Mouse (Mus musculus): ENCODE data around the gene Bcl2. TPM values are rescaled to one million over a fixed set of nuclear protein-coding genes. Genes with fewer than 3 reads are reported as not detected.

Bcl2 gene
- total and polyA plus RNA-seq, 3 experiments = 4.5 to 13.6 (median 8.7) TPM

GRCm38 (mm10) chr1:106740735-106741134 lies 26.7 kb upstream of the Bcl2 start:
- no peak for DNase-seq (ENCODE audit: extremely low read depth)
- Histone ChIP-seq H3K27me3 (replicated peaks) (no peaks in the 10 kb centered on the region), H3K4me2 (ENCODE audit: insufficient read depth, low read depth, poor library complexity, severe bottlenecking) (no peak overlapping the region), H3K4me3 (replicated peaks in 1 of 3; ENCODE audit: low read depth in 2 of 3, low read length in 2 of 3, poor library complexity in 1 of 3) (no peak overlapping the region), H3K4me1 (ENCODE audit: control insufficient read depth in 1 of 2, insufficient read depth in 2 of 2) (no peaks in the 10 kb centered on the region), H3K36me3 (replicated peaks in 1 of 2; ENCODE audit: control insufficient read depth in 1 of 2, insufficient read depth in 1 of 2, low read length in 1 of 2) (peaks cover 20 to 82% of the 10 kb centered on the region in 2 experiments), H3K9ac (ENCODE audit: insufficient read depth, low read depth) (no peak overlapping the region), H3K27ac (ENCODE audit: insufficient read depth, low read depth) (no peak overlapping the region), H3K9me3 (replicated peaks; ENCODE audit: low read length) (no peaks in the 10 kb centered on the region), H3K79me2 (replicated peaks; ENCODE audit: control insufficient read depth, extremely low read depth, insufficient read depth, poor library complexity, severe bottlenecking) (no peaks in the 10 kb centered on the region)
- dilution Hi-C loops (cut with MboI; ENCODE audit: extremely low pct_ligation_motif_present, extremely low pct_unique_long_range_greater_than_20kb, low sequenced_read_pairs) = no loop called here
- in situ Hi-C loops (cut with MboI; ENCODE audit: low pct_ligation_motif_present, low pct_unique_long_range_greater_than_20kb, low sequenced_read_pairs) = loop anchor here (5.0 to 10.0 kb wide), 3 partner anchors 74 to 313 kb away; no protein-coding TSS in a partner anchor
- TF ChIP-seq ZC3H11A (IDR thresholded peaks at IDR 0.05; ENCODE audit: low read depth, low read length) (no peak), SIN3A (IDR thresholded peaks at IDR 0.05; ENCODE audit: low read length) (no peak), ELF1 (IDR thresholded peaks at IDR 0.05; ENCODE audit: low read depth, low read length) (no peak), PAX5 (IDR thresholded peaks at IDR 0.05; ENCODE audit: low read length) (no peak), CHD1 (IDR thresholded peaks at IDR 0.05; ENCODE audit: low read depth, low read length) (no peak), ZKSCAN1 (IDR thresholded peaks at IDR 0.05; ENCODE audit: borderline replicate concordance, low read depth, low read length) (no peak), GABPA (IDR thresholded peaks at IDR 0.05; ENCODE audit: insufficient replicate concordance, low read depth, low read length) (no peak), JUND (conservative IDR thresholded peaks at IDR 0.05; ENCODE audit: low read depth, low read length) (no peak), RAD21 (IDR thresholded peaks at IDR 0.05; ENCODE audit: low read depth, low read length) (no peak), TBP (conservative IDR thresholded peaks at IDR 0.05; ENCODE audit: low read depth, low read length) (no peak)

- Histone ChIP-seq H3K27me3 (replicated peaks) (no peaks in the 10 kb centered on the region), H3K79me2 (replicated peaks; ENCODE audit: control insufficient read depth, extremely low read depth, insufficient read depth, poor library complexity, severe bottlenecking) (no peaks in the 10 kb centered on the region), H3K4me2 (ENCODE audit: insufficient read depth, low read depth, poor library complexity, severe bottlenecking) (no peak overlapping the region), H3K9me3 (replicated peaks; ENCODE audit: low read length) (no peaks in the 10 kb centered on the region), H3K4me3 (replicated peaks in 1 of 3; ENCODE audit: low read depth in 2 of 3, low read length in 2 of 3, poor library complexity in 1 of 3) (no peak overlapping the region), H3K4me1 (ENCODE audit: control insufficient read depth in 1 of 2, insufficient read depth in 2 of 2) (no peaks in the 10 kb centered on the region), H3K27ac (ENCODE audit: insufficient read depth, low read depth) (no peak overlapping the region), H3K9ac (ENCODE audit: insufficient read depth, low read depth) (no peak overlapping the region), H3K36me3 (replicated peaks in 1 of 2; ENCODE audit: control insufficient read depth in 1 of 2, insufficient read depth in 1 of 2, low read length in 1 of 2) (peaks cover 17 to 80% of the 10 kb centered on the region in 2 experiments)
- DNase-seq (ENCODE audit: extremely low read depth) = no peak
- in situ Hi-C loops (cut with MboI; ENCODE audit: low pct_ligation_motif_present, low pct_unique_long_range_greater_than_20kb, low sequenced_read_pairs) (loop anchor here (5.0 to 10.0 kb wide), 3 partner anchors 75 to 313 kb away; no protein-coding TSS in a partner anchor), dilution Hi-C loops (cut with MboI; ENCODE audit: extremely low pct_ligation_motif_present, extremely low pct_unique_long_range_greater_than_20kb, low sequenced_read_pairs) (no loop called here)
- TF ChIP-seq MAZ (IDR thresholded peaks at IDR 0.05; ENCODE audit: low read depth, low read length) = no peak
- TF ChIP-seq TBP (conservative IDR thresholded peaks at IDR 0.05; ENCODE audit: low read depth, low read length) = no peak
- TF ChIP-seq USF1 (IDR thresholded peaks at IDR 0.05; ENCODE audit: low read depth, low read length) = no peak
Observed at GRCm38 (mm10) chr1:106739810-106740209, 25.7 kb upstream of the Bcl2 start.

GRCm38 (mm10) chr1:106738092-106738491 lies 24.0 kb upstream of the Bcl2 start:
- H3K27me3 ChIP-seq (replicated peaks) = no peaks in the 10 kb centered on the region
- H3K4me3 ChIP-seq (replicated peaks in 1 of 3; ENCODE audit: low read depth in 2 of 3, low read length in 2 of 3, poor library complexity in 1 of 3) = no peak overlapping the region
- no peaks in the 10 kb centered on the region for H3K4me1 ChIP-seq (ENCODE audit: control insufficient read depth in 1 of 2, insufficient read depth in 2 of 2)
- in situ Hi-C loops (cut with MboI; ENCODE audit: low pct_ligation_motif_present, low pct_unique_long_range_greater_than_20kb, low sequenced_read_pairs) = no loop called here
- H3K9ac ChIP-seq (ENCODE audit: insufficient read depth, low read depth) = no peak overlapping the region
- no peaks in the 10 kb centered on the region for H3K79me2 ChIP-seq (replicated peaks; ENCODE audit: control insufficient read depth, extremely low read depth, insufficient read depth, poor library complexity, severe bottlenecking)
- DNase-seq (ENCODE audit: extremely low read depth) = peak; percentile 44
- H3K4me2 ChIP-seq (ENCODE audit: insufficient read depth, low read depth, poor library complexity, severe bottlenecking) = no peak overlapping the region
- dilution Hi-C loops (cut with MboI; ENCODE audit: extremely low pct_ligation_motif_present, extremely low pct_unique_long_range_greater_than_20kb, low sequenced_read_pairs) = no loop called here
- TF ChIP-seq RAD21 (IDR thresholded peaks at IDR 0.05; ENCODE audit: low read depth, low read length) (peak; percentile 58), NRF1 (IDR thresholded peaks at IDR 0.05; ENCODE audit: low read depth, low read length) (no peak), POLR2A (IDR thresholded peaks at IDR 0.05; ENCODE audit: low read depth, low read length) (no peak), BHLHE40 (IDR thresholded peaks at IDR 0.05; ENCODE audit: low read depth, low read length) (no peak), MEF2A (IDR thresholded peaks at IDR 0.05; ENCODE audit: borderline replicate concordance, low read depth, low read length) (no peak), ELF1 (IDR thresholded peaks at IDR 0.05; ENCODE audit: low read depth, low read length) (no peak), ETS1 (conservative IDR thresholded peaks at IDR 0.05; ENCODE audit: low read depth, low read length) (no peak), MAZ (IDR thresholded peaks at IDR 0.05; ENCODE audit: low read depth, low read length) (no peak), ZC3H11A (IDR thresholded peaks at IDR 0.05; ENCODE audit: low read depth, low read length) (no peak), TCF12 (IDR thresholded peaks at IDR 0.05; ENCODE audit: low read depth, low read length) (no peak), RCOR1 (conservative IDR thresholded peaks at IDR 0.05; ENCODE audit: low read depth, low read length) (no peak), SIN3A (IDR thresholded peaks at IDR 0.05; ENCODE audit: low read length) (no peak), MYC (IDR thresholded peaks at IDR 0.05; ENCODE audit: low read depth, low read length) (no peak), CHD1 (IDR thresholded peaks at IDR 0.05; ENCODE audit: low read depth, low read length) (no peak), CTCF (conservative IDR thresholded peaks at IDR 0.05 in 1 of 2, IDR thresholded peaks at IDR 0.05 in 1 of 2; ENCODE audit: low read depth in 2 of 2, low read length in 2 of 2) (peak; percentile 73 to 80), JUND (conservative IDR thresholded peaks at IDR 0.05; ENCODE audit: low read depth, low read length) (no peak), SMC3 (IDR thresholded peaks at IDR 0.05; ENCODE audit: low read depth, low read length) (peak; percentile 65), CHD2 (IDR thresholded peaks at IDR 0.05; ENCODE audit: low read length) (no peak)
- H3K36me3 ChIP-seq (replicated peaks in 1 of 2; ENCODE audit: control insufficient read depth in 1 of 2, insufficient read depth in 1 of 2, low read length in 1 of 2) = peaks cover 24 to 79% of the 10 kb centered on the region in 2 experiments
- no peaks in the 10 kb centered on the region for H3K9me3 ChIP-seq (replicated peaks; ENCODE audit: low read length)
- H3K27ac ChIP-seq (ENCODE audit: insufficient read depth, low read depth) = no peak overlapping the region
